Mouse (Mus musculus): ENCODE measurements around the gene Zfp982. TPM values are rescaled to one million over a fixed set of nuclear protein-coding genes. Genes with fewer than 3 reads are reported as not detected.
"Not testable (repeated sequence)": the region's sequence is repeated elsewhere in the genome, so short reads cannot be mapped to it uniquely, and the experiment has no call there.

Gene Zfp982
- polyA plus RNA-seq, 1 experiment from 2014 or later, result 4.2 TPM

GRCm38 (mm10) chr4:147525125-147525524 lies 32.9 kb downstream of the Zfp982 start:
- WGBS, result 88% methylated on average over 1 of the region's 1 CpGs
- peaks cover 75% of the 10 kb centered on the region for H3K9me3 ChIP-seq
- H3K9ac ChIP-seq, result no peak overlapping the region
- H3K27me3 ChIP-seq, result no peaks in the 10 kb centered on the region
- ATAC-seq (ENCODE audit: low read depth), result no peak
- no peaks in the 10 kb centered on the region for H3K4me1 ChIP-seq (replicated peaks)
- H3K27ac ChIP-seq (replicated peaks), result no peak overlapping the region
- H3K4me3 ChIP-seq, result no peak overlapping the region
- H3K4me2 ChIP-seq, result no peak overlapping the region
- 0 out of 2 replicates have a peak, but pooled peaks cover 3% of the 10 kb centered on the region for H3K36me3 ChIP-seq

DNA sequence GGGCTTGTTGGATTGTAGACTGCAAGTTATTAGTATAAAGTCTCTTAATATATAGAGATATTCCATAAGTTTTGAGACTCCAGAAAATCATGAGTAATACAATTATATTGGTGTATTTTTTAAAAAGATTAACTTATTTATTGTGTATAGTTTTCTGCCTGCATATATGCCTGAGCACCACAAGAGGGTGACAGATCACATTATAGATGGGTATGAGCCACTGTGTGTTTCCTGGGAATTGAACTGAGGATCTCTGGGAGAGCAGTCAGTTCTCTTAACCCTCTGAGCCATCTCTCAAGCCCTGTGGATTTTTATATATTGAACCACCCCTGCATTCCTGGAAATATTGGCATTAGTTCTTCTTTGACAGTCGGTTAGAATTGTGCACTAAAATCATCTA lies 38.1 kb downstream of the Zfp982 start:
- Histone ChIP-seq H3K36me3 (0 out of 2 replicates have a peak, but pooled peaks cover 3% of the 10 kb centered on the region), H3K27me3 (no peaks in the 10 kb centered on the region), H3K4me1 (replicated peaks) (no peaks in the 10 kb centered on the region), H3K9ac (no peak overlapping the region), H3K27ac (replicated peaks) (no peak overlapping the region), H3K9me3 (peaks cover 60% of the 10 kb centered on the region), H3K4me2 (no peak overlapping the region), H3K4me3 (no peak overlapping the region)
- no peak for ATAC-seq (ENCODE audit: low read depth)
- WGBS, result 82% methylated on average over 1 of the region's 1 CpGs

- peaks cover 69% of the 10 kb centered on the region for H3K9me3 ChIP-seq
- H3K4me3 ChIP-seq; ATAC-seq (ENCODE audit: low read depth); H3K4me1 ChIP-seq (replicated peaks); H3K36me3 ChIP-seq; H3K4me2 ChIP-seq; H3K27me3 ChIP-seq; H3K27ac ChIP-seq (replicated peaks); H3K9ac ChIP-seq: not testable (repeated sequence)
Measured at GRCm38 (mm10) chr4:147535916-147536315, 43.7 kb downstream of the Zfp982 start.

DNA sequence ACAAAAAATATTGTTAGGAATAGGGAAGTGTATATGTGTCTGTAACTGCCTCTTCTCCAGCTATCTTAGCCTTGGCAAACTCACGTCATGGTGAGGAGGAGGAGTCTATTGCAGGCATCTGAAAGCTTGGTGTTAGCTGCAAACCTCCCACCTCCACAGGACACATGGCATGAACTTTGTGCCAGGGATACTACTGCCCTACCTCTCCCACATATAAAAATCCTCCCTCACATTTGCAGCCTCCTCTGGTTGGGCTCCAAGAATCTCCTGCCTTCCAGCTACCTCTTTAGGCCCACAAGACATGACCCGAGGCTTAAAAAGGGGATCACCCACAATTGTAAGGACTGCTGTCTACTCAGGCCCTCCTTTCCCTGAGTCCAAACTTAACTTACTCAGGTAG lies 45.5 kb downstream of the Zfp982 start:
- H3K27me3 ChIP-seq, result no peaks in the 10 kb centered on the region
- H3K9me3 ChIP-seq, result peaks cover 68% of the 10 kb centered on the region
- no peaks in the 10 kb centered on the region for H3K36me3 ChIP-seq
- no peak overlapping the region for H3K4me3 ChIP-seq
- H3K4me2 ChIP-seq, result no peak overlapping the region
- 88% methylated on average over 2 of the region's 2 CpGs for WGBS
- H3K27ac ChIP-seq (replicated peaks), result no peak overlapping the region
- no peak overlapping the region for H3K9ac ChIP-seq
- no peaks in the 10 kb centered on the region for H3K4me1 ChIP-seq (replicated peaks)
- ATAC-seq (ENCODE audit: low read depth), result no peak

DNA sequence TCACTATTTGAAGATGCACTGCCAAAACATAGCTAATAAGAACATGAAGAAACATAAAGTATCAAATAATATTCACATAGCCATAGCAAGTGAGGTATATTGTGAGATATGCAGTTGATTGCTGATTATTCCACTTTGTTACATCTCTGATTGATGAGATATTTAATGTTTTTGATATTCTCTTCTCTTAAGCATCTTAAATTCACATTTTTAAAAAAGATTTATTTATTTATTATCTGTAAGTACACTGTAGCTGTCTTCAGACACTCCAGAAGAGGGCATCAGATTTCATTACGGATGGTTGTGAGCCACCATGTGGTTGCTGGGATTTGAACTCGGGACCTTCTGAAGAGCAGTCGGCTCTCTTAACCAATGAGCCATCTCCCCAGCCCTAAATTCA lies 47.7 kb downstream of the Zfp982 start, which contains the start of gene Gm16503:
Gene Gm16503, plus strand, starts transcription at position 301 of the 400 bp plus-strand sequence.
- H3K36me3 ChIP-seq; H3K4me2 ChIP-seq; H3K9ac ChIP-seq; H3K4me1 ChIP-seq (replicated peaks); H3K4me3 ChIP-seq; H3K27me3 ChIP-seq; ATAC-seq (ENCODE audit: low read depth); H3K27ac ChIP-seq (replicated peaks): not testable (repeated sequence)
- H3K9me3 ChIP-seq, result peaks cover 67% of the 10 kb centered on the region
- 88% methylated on average over 3 of the region's 3 CpGs for WGBS

- Histone ChIP-seq H3K36me3 (no peaks in the 10 kb centered on the region), H3K27ac (replicated peaks) (no peak overlapping the region), H3K4me1 (replicated peaks) (no peaks in the 10 kb centered on the region), H3K9ac (no peak overlapping the region), H3K27me3 (no peaks in the 10 kb centered on the region), H3K9me3 (peaks cover 58% of the 10 kb centered on the region), H3K4me3 (no peak overlapping the region), H3K4me2 (no peak overlapping the region)
- ATAC-seq (ENCODE audit: low read depth), result no peak
Measured at GRCm38 (mm10) chr4:147541105-147541504, 48.9 kb downstream of the Zfp982 start.

- not testable (repeated sequence) for H3K27me3 ChIP-seq; H3K36me3 ChIP-seq; H3K4me3 ChIP-seq; H3K27ac ChIP-seq (replicated peaks); H3K4me2 ChIP-seq; H3K9ac ChIP-seq; H3K4me1 ChIP-seq (replicated peaks); H3K9me3 ChIP-seq; ATAC-seq (ENCODE audit: low read depth)
- WGBS, result 79% methylated on average over 5 of the region's 5 CpGs
Measured at GRCm38 (mm10) chr4:147553071-147553470, 60.9 kb downstream of the Zfp982 start, which contains the start of gene Zfp985. Zfp985 (plus strand) TSS chr4:147553277.

DNA sequence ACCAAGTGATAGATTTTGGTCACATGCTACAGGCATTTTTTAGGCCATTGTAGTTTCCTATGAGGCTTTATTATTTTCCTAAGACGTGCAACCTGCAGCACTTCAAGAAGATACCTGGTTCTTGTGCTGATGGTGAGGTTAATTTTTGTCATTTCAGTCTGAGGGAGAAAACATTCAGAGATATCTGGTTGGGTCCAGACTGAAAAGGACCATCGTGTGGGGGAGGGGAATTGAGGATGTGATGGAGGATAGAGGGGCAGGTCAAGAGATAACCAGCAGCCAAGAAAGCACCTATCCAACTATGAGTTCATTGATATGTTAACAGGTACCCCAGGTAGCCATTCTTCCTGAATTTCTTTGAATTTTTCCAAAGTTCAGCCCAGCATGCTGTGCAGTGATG lies 62.1 kb downstream of the Zfp982 start:
- WGBS, result 76% methylated on average over 2 of the region's 2 CpGs
- not testable (repeated sequence) for H3K36me3 ChIP-seq

DNA sequence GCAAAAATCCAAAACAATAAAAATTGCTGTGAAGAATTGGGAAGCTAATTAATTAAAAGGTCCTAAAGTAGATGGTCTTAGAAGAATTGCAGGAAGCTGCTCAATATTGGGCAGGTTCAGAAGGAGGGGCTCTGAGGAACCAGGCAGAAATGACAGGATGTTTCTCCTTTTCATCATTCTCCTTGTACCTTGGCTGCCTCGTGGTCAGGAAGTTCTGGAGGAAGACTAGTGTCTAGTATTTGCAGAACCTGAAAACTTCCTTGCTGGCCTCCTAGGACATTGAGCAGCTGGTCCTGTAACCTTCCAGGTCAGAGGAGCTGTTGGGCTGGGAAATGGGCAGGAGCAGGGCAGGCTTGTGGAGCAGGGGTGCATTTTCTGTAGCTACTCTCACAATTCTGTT lies 64.7 kb downstream of the Zfp982 start:
- not testable (repeated sequence) for ATAC-seq (ENCODE audit: low read depth); H3K4me2 ChIP-seq; H3K36me3 ChIP-seq; H3K27ac ChIP-seq (replicated peaks); H3K4me3 ChIP-seq; H3K27me3 ChIP-seq; H3K4me1 ChIP-seq (replicated peaks); H3K9ac ChIP-seq; H3K9me3 ChIP-seq
- WGBS, result 63% methylated on average over 1 of the region's 1 CpGs

More for the DNA sequence above, 62.1 kb downstream of the Zfp982 start:
- ATAC-seq (ENCODE audit: low read depth); H3K4me1 ChIP-seq (replicated peaks); H3K4me2 ChIP-seq; H3K9me3 ChIP-seq; H3K27ac ChIP-seq (replicated peaks); H3K9ac ChIP-seq; H3K27me3 ChIP-seq; H3K4me3 ChIP-seq: not testable (repeated sequence)

DNA sequence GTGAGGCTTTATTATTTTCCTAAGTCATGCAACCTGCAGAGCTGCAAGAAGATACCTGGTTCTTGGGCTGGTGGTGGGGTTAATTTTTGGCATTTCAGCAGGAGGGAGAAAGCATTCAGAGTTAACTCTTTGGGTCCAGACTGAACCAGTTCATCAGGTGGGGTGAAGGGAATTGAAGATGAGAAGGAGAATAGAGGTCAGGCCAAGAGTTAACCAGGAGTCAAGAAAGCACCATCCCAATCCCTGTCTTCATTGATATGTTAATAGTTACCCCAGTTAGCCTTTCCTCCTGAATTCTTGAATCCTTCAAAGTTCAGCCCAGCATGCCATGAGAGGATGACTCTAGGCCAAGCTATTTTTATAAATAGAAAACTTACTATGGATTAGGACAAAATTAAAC lies 65.8 kb downstream of the Zfp982 start:
- H3K27ac ChIP-seq (replicated peaks); H3K4me3 ChIP-seq; H3K9me3 ChIP-seq; H3K36me3 ChIP-seq; H3K27me3 ChIP-seq; H3K9ac ChIP-seq; H3K4me1 ChIP-seq (replicated peaks); ATAC-seq (ENCODE audit: low read depth); H3K4me2 ChIP-seq: not testable (repeated sequence)

GRCm38 (mm10) chr4:147559096-147559495 lies 66.9 kb downstream of the Zfp982 start:
- not testable (repeated sequence) for ATAC-seq (ENCODE audit: low read depth); H3K4me1 ChIP-seq (replicated peaks); H3K9ac ChIP-seq; H3K4me3 ChIP-seq; H3K27ac ChIP-seq (replicated peaks); H3K4me2 ChIP-seq; H3K36me3 ChIP-seq; H3K27me3 ChIP-seq
- 0 out of 2 replicates have a peak, but pooled peaks cover 13% of the 10 kb centered on the region for H3K9me3 ChIP-seq
- 59% methylated on average over 1 of the region's 1 CpGs for WGBS

All from neural tube, embryonic 13.5 days (tissue).